Mouse (Mus musculus): ENCODE measurements at regions not wholly inside any gene's neighbourhood (a gene's known extent, or its start where the extent isn't known, plus 50 kb on each side); places are given as distances from the start of the nearest gene placed in this dataset.
A peak's percentile ranks its signal among the peaks of the same experiment; 100 is the strongest.

DNA sequence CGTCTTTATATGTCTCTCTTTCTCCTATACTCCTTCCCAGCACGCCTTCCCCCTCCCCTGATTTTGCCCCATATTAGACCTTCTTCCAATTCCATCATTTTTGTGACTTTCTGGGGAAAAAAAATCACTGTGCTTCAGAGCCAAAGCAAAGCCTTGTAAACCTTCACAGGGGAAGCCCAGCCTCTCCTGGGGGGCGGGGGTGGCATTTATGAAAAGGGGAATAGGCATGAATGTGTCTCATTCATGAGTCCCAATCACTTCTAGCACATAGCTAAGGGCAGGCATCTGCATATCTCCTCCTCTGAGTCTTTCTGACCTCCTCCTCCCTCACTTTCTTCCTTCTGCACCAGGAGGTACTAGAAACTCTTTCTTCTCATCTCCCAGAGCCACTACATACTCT is 149.8 kb downstream of the Adamts15 start:
- DNase-seq (ENCODE audit: low read depth, low spot score) = no peak

GRCm38 (mm10) chr9:30770436-30771173 is 151.6 kb downstream of the Adamts15 start:
- no peak for DNase-seq (ENCODE audit: low read depth, low spot score)

GRCm38 (mm10) chr9:30769435-30769729 is 152.9 kb downstream of the Adamts15 start:
- DNase-seq (ENCODE audit: low read depth, low spot score) = no peak

- no peak for DNase-seq (ENCODE audit: low read depth, low spot score)
These were observed 153.4 kb downstream of the Adamts15 start for GRCm38 (mm10) chr9:30768665-30769434.

DNA sequence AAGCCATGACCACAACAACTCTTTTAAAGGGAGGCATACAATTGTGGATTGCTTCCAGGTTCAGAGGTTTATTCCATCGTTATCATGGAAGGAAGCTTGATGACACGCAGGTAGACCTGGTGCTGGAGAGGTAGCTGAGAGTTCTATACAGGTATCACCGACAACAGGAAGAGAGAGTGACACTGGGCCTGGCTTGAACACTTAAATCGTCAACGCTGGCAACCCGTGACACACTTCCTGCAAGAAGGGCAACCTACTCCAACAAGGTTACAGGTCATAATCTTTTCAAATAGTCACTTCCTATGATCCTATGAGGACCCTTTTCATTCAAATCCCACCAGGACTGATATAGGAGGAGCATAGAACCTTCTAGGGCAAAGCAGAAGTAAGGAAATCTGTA is 155.6 kb downstream of the Adamts15 start:
- no peak for DNase-seq (ENCODE audit: low read depth, low spot score)

DNA sequence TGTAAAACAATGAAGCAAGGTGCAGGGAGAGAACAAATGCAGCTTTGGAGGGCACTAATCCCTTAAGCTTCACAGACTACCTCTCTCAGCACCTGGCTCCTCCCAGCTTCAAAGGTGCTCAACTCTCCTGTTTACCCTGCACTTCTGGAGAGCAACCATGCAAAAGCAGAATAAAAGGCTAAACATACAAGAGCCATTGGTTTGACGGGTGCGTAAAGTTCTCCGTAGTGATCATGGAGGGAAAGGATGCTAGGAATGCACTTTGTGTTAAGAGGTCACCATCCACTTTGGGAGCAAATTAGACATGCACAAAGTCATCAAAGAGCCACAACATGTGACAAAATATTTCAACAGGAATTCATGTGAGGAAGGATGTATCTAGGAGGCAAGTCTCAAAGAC is 156.1 kb downstream of the Adamts15 start:
- no peak for DNase-seq (ENCODE audit: low read depth, low spot score)

DNA sequence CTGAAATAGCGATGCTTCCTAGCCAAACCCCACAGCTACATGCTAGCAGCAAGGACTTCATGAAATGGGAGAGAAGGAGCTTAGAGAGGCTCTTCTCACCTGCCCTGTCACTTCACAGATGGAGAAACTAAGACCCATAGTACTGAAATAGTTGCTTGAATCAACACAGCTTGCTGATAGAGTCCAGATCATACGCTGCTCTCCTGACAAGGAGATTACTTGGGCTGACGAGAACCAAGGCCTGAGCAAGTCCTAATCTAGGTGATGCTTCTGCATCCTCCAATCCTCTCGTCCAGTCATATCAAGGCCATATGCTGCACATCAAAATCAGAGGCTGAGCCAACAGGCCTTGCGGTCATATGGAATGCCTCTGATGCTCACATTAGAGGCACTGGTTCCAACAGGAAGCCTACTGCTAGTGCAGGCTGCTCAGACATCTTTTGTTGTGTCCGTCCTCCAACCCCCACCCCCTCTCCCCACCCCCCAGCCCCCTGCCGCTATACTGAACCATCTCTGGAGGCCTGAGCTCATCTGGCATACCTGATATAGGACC is 157.2 kb downstream of the Adamts15 start:
- DNase-seq (ENCODE audit: low read depth, low spot score) = no peak

GRCm38 (mm10) chr9:30762913-30763312 is 159.3 kb downstream of the Adamts15 start:
- DNase-seq (ENCODE audit: low read depth, low spot score) = no peak

DNA sequence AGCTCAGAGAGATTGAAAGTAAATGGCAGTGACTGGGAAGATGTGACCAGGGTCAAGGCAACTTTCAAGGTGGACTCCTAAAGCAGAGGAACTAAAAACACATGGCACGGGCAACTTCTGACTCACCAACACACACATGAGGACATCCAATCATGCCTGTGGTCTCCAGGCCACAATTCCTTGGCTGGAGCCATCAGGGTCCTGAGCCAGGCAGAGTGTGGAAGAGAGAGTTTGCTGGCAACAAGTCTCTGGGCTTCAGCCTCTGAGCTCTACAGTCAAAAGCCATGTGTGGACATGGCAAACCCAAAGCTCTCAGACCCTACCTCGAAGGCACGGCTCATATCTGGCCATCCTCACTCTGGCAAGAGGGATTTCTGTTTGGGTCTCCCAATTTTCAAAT is 164.1 kb downstream of the Adamts15 start:
- no peak for DNase-seq (ENCODE audit: low read depth, low spot score)

- DNase-seq (ENCODE audit: low read depth, low spot score) = no peak
These were observed 164.8 kb downstream of the Adamts15 start for GRCm38 (mm10) chr9:30757406-30757805.

- DNase-seq (ENCODE audit: low read depth, low spot score) = no peak
These were observed 165.5 kb downstream of the Adamts15 start for GRCm38 (mm10) chr9:30756796-30757195.

DNA sequence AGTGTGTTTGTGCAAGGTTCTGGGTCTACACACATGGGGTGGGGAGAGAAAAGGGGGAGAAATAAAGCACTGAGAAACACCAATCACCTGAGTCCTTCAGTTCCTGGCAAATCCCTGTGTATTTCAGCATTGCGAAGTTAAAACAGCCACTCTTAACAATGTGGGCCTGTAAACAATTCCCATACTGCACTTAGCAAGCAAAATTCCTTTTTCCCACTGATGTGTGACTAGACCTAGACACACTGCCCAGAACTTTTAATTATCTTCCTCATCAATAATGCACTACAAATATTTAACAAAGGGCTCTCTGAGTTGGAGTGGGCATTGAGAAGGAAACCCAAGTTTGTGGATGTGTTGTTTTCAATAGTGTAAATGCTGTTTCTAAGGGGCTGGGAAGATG is 166.7 kb downstream of the Adamts15 start:
- no peak for DNase-seq (ENCODE audit: low read depth, low spot score)

DNA sequence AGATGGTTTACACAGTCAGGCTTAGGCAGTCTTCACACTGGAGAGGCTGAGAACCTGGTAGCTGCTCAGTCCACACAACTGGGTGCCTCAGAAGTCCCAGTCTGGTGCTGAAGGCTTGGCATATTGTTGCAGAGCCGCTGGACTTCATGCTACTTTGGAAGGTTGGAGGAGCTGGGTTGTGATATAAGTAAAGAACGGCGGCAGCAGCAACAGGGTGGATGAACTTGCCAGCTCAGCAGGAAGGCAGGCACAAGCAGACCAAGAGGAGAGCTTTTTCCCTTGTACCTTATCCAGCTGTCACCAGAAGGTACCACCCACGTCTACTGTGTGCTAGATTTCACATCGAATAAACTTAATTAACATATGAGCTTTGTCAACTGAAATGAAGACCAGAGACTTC is 167.4 kb downstream of the Adamts15 start:
- DNase-seq (ENCODE audit: low read depth, low spot score) = no peak

DNA sequence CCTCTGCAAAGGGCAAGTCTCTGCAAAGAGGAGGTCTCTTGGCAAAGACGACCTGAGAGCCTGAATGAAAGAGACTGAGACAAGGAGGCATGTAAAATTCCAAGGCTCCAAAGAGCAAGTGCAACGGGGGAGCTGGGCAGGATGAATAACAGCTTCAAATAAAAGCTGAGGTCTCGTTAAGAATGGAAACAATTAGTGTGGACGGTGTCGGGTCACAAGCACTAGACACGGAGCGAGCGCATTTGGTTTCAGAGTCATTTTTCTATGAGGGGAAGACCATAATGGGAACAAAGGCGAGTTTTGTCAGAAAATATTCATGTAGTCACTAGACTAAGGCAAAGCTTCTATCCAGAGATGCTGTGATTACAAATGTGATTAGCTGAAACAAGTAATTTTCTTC is 178.8 kb downstream of the Adamts15 start:
- DNase-seq (ENCODE audit: low read depth, low spot score) = no peak

- DNase-seq (ENCODE audit: low read depth, low spot score) = peak; percentile 57
These were observed 179.7 kb downstream of the Adamts15 start for GRCm38 (mm10) chr9:30742471-30743098.

DNA sequence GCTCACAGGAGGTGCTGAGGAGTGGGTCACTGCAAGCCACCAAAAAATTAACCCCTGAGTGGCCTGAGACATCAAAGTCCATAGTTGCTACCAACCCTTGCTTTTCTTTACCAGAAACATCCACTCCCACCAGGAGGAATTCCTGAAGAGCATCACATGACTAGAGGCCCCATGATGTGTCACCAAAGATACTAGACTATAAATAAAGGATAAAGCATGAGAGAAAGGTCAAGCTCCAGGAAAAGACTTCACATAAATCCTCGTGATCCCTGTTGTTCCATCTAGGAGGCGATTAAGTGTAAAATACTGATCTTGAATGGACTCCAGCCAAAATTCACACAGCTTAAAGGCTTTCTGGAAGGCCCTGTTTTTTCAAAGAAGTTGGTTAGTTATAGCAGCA is 190.6 kb downstream of the Adamts15 start:
- DNase-seq (ENCODE audit: low read depth, low spot score) = peak; percentile 52

DNA sequence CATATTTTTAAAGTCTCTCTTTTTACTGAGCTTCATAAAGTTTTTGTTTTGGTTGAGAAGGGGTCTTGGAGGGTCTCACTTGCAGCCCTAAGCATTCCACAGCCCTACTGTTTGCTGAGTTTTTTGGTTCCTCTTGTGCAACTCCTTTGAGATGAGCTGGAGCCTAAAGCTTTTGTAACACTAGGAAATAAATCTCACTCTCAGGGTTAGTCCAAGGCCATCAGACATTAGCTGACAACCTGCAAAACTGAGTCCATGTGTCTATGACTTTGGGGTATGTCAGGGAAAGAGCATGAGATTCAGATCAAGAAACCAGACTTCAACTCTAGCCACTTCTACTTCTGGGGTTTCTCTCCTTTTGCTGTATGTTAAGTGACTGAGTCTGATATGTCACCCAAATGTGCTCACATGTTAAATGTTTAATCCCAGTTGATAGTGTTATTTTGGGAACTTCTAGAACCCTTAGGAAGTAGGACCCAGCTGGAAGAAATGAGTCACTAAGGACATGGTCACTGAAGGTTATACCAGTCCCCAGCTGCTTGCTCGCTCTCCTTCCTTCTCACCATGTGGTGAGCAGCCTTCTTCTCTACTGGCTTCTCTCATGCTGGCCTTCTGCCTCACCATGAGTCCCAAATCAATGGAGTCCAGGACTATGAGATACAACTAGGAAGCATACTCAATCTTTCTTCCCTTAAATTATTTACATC is 198.7 kb downstream of the Adamts15 start:
- no peak for DNase-seq (ENCODE audit: low read depth, low spot score)

GRCm38 (mm10) chr9:30721861-30722260 is 200.4 kb downstream of the Adamts15 start:
- no peak for DNase-seq (ENCODE audit: low read depth, low spot score)

DNA sequence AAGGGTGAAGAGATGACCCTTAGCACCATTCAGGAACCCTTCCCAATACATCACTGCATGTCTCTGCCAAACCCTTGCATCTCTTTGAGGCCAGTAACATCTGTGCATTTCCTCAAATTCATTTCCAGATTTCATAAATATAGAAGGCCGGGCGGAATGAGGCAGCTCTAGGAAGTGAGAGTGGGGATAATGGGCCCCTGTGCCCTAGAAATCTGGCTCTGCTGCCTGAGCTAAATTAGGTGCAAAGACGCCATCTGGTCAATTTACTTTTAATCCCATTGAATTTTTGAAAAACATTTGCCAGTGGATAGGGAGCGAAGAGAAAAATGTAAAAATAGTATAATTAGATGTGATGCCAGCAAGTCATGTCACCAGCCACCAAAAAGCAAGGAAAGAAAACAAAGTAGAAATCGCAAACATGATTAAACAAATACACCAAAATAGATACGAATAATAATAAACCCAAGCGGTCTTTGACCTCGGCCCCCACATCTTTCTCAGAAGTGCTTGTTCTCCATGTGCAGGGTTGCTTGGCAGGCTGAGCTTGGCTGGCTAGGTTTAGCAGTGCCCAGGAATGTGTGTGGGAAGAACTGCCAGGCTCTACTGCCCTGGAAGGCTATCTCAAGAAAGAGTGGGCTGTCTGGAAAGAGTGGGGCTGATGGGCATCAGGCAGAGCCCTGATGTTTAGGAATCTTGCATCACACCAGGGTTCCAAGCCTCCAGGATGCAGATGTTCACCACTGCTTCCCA is 205.7 kb downstream of the Adamts15 start:
- DNase-seq (ENCODE audit: low read depth, low spot score) = no peak

DNA sequence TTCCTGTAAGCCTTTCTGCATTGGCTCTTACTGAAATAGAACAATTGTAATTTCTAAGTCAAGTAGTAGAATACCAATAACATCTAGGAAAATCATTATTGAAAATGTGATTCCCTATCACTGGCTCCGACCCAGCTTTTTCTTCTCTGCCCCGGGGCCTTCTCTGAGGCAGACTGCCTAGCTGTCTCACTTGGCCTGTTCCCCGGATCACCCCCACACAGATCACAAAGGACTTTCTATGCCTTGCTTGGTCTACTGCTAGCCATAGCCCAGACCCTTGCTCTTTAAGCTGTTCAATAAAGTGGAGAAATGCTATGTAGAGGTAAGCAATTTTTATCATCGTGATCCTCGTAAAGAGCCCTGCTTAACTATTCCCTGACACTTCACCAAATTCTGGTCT is 212.1 kb downstream of the Adamts15 start:
- DNase-seq (ENCODE audit: low read depth, low spot score) = no peak

DNA sequence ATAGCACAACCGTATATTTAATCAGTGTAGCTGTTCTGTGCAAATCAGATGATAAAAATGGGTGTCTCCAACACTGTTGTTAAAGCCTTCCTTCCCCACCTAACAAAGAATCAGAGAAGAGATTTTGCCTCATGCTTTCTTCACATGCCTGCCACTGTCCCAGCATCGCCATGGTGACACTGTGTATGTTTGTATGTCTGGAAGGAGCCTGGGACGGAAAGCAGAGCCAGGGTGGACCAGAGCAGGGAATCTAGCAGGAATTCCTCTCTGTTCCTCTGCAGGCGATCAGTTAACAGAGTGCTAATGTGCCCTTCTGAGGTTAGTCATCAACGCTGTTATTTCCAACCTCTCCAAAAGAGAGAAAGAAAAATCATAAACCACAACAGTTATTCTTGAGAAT is 222.4 kb downstream of the Adamts15 start:
- DNase-seq (ENCODE audit: low read depth, low spot score) = peak; percentile 45

All from mesoderm, embryonic 11.5 days (tissue).